Mouse (Mus musculus) heart, adult 8-10 months (tissue): Measurements from ENCODE around the gene Mcu. TPM values are rescaled to one million over a fixed set of nuclear protein-coding genes. Genes with fewer than 3 reads are reported as not detected.

Experiments used
- DNase-seq: peaks from one replicate; pipeline ENCODE4 v3.0.0; 2022; ENCODE audit warnings: low spot score
- total RNA-seq, 4 experiments: library from RNA; stranded (reverse); gene quantifications; 2 replicates each; pipeline ENCODE4 v1.2.4; 2022

The Mcu gene
- total RNA-seq, 4 experiments from 2014 or later: 19.4 to 25.7 (median 23.9) TPM

GRCm38 (mm10) chr10:59537579-59537978 is 78.9 kb downstream of the Mcu start:
- DNase-seq: no peak

- DNase-seq: no peak
These were observed 84.2 kb downstream of the Mcu start for GRCm38 (mm10) chr10:59532256-59532655.

GRCm38 (mm10) chr10:59527819-59528218 is 88.7 kb downstream of the Mcu start:
- no peak for DNase-seq

- no peak for DNase-seq
These were observed 89.2 kb downstream of the Mcu start for GRCm38 (mm10) chr10:59527311-59527710.

- no peak for DNase-seq
These were observed 91.8 kb downstream of the Mcu start for GRCm38 (mm10) chr10:59524675-59525074.

GRCm38 (mm10) chr10:59523826-59524331 is 92.6 kb downstream of the Mcu start:
- peak; percentile 24 for DNase-seq

- no peak for DNase-seq
These were observed 95.8 kb downstream of the Mcu start for GRCm38 (mm10) chr10:59520701-59521100.

- DNase-seq: no peak
These were observed 97.1 kb downstream of the Mcu start for GRCm38 (mm10) chr10:59519411-59519810.

GRCm38 (mm10) chr10:59517201-59517600 is 99.3 kb downstream of the Mcu start:
- no peak for DNase-seq

GRCm38 (mm10) chr10:59514739-59515464 is 101.6 kb downstream of the Mcu start:
- DNase-seq: no peak

- no peak for DNase-seq
These were observed 104.3 kb downstream of the Mcu start for GRCm38 (mm10) chr10:59512173-59512572.

GRCm38 (mm10) chr10:59511427-59511963 is 105.0 kb downstream of the Mcu start:
- no peak for DNase-seq

GRCm38 (mm10) chr10:59510713-59511426 is 105.6 kb downstream of the Mcu start:
- no peak for DNase-seq

- DNase-seq: no peak
These were observed 107.3 kb downstream of the Mcu start for GRCm38 (mm10) chr10:59509197-59509596.

- no peak for DNase-seq
These were observed 109.8 kb downstream of the Mcu start for GRCm38 (mm10) chr10:59506711-59507110.

- no peak for DNase-seq
These were observed 112.2 kb downstream of the Mcu start for GRCm38 (mm10) chr10:59504291-59504690.

- peak; percentile 60 for DNase-seq
These were observed 112.9 kb downstream of the Mcu start for GRCm38 (mm10) chr10:59503433-59504210.

- DNase-seq: no peak
These were observed 114.1 kb downstream of the Mcu start for GRCm38 (mm10) chr10:59502381-59502780.

- DNase-seq: no peak
These were observed 114.7 kb downstream of the Mcu start for GRCm38 (mm10) chr10:59501761-59502160.

GRCm38 (mm10) chr10:59500225-59500624 is 116.3 kb downstream of the Mcu start:
- DNase-seq: no peak

- no peak for DNase-seq
These were observed 119.5 kb downstream of the Mcu start for GRCm38 (mm10) chr10:59497019-59497418.

- no peak for DNase-seq
These were observed 121.6 kb downstream of the Mcu start for GRCm38 (mm10) chr10:59494917-59495316.
